Mouse (Mus musculus): ENCODE measurements around the gene Adgre5. TPM values are rescaled to one million over a fixed set of nuclear protein-coding genes. Genes with fewer than 3 reads are reported as not detected.

Adgre5 gene
- polyA plus RNA-seq, 1 experiment from 2014 or later, result 9.2 TPM

- Histone ChIP-seq H3K4me3 (no peak overlapping the region), H3K9me3 (no peaks in the 10 kb centered on the region), H3K27ac (no peak overlapping the region), H3K36me3 (replicated peaks) (peaks cover 32% of the 10 kb centered on the region), H3K4me1 (peaks cover 29% of the 10 kb centered on the region), H3K27me3 (ENCODE audit: poor library complexity, severe bottlenecking) (no peaks in the 10 kb centered on the region)
- DNase-seq (ENCODE audit: extremely low spot score, low spot score), result no peak
- WGBS, result 87% methylated on average over 11 of the region's 11 CpGs
These were observed 46.6 kb downstream of the Adgre5 start for GRCm38 (mm10) chr8:83694369-83695160.

DNA sequence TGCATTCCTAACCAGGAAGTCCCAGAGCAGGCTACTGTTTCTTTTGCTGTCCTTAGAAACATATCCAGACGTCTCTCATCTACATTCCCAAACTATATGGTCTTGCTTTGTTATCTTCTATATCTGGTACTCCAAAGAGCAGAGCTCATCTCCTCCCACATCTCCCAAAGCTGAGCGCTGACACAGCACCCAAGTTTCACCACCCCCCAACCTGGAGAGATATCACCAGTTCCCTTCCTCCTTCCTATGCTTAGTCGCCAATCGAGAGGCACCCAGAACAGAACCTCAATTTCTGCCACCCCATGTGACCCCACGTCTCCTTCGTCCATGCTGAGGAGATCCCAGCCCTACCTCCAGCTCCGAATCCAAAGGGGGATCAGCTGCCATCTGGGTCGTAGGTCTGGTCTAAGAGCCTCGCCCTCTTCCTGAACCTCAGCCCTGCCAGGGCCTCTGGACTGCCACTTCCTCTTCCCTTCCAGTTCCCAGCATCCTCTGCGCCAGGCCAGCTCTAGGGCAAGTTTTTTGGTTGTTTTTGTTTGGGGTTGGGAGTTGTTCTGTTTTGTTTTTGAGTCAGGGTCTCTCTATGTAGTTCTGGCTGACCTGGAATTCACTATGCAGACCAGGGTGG is 47.4 kb downstream of the Adgre5 start:
- 86% methylated on average over 10 of the region's 10 CpGs for WGBS

DNA sequence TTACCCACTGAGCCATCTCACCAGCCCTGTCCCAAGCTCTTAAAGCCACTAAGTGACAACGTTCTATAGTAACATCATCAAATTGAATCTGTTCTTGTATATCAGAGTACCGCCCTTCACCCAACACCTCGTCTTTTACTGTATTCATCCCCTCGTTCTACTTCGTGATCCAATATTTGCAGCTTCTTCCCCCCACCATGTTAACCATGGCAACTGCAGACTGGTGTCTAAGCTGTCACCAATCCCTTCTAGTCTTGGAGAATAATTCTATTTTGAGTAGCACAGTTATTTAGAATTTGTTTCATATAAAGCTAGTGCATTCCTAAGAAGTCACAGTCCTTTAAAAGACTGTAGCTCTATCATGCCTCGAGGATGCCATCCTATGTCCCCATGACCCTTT is 51.9 kb downstream of the Adgre5 start:
- WGBS, result 94% methylated on average over 6 of the region's 6 CpGs
- Histone ChIP-seq H3K27me3 (ENCODE audit: poor library complexity, severe bottlenecking) (no peaks in the 10 kb centered on the region), H3K4me1 (no peaks in the 10 kb centered on the region; the same call in 1 of the 2 replicates), H3K36me3 (replicated peaks) (peaks cover 71% of the 10 kb centered on the region), H3K4me3 (no peak overlapping the region), H3K9me3 (no peaks in the 10 kb centered on the region), H3K27ac (no peak overlapping the region)
- DNase-seq (ENCODE audit: extremely low spot score, low spot score), result no peak

More for the DNA sequence above, 47.4 kb downstream of the Adgre5 start:
- no peak overlapping the region for H3K27ac ChIP-seq
- no peaks in the 10 kb centered on the region for H3K27me3 ChIP-seq (ENCODE audit: poor library complexity, severe bottlenecking)
- DNase-seq (ENCODE audit: extremely low spot score, low spot score), result no peak
- H3K4me1 ChIP-seq, result peaks cover 21% of the 10 kb centered on the region
- H3K9me3 ChIP-seq, result no peaks in the 10 kb centered on the region
- H3K36me3 ChIP-seq (replicated peaks), result peaks cover 36% of the 10 kb centered on the region
- no peak overlapping the region for H3K4me3 ChIP-seq

- Histone ChIP-seq H3K9me3 (no peaks in the 10 kb centered on the region), H3K4me3 (no peak overlapping the region), H3K36me3 (replicated peaks) (peaks cover 83% of the 10 kb centered on the region), H3K27me3 (ENCODE audit: poor library complexity, severe bottlenecking) (no peaks in the 10 kb centered on the region), H3K27ac (no peak overlapping the region), H3K4me1 (peaks cover 16% of the 10 kb centered on the region)
- DNase-seq (ENCODE audit: extremely low spot score, low spot score), result no peak
- 92% methylated on average over 9 of the region's 9 CpGs for WGBS
These were observed 56.6 kb downstream of the Adgre5 start for GRCm38 (mm10) chr8:83684517-83684916.

- Histone ChIP-seq H3K36me3 (replicated peaks) (peaks cover 96% of the 10 kb centered on the region), H3K4me1 (peaks cover 16% of the 10 kb centered on the region), H3K27ac (peak overlapping the region; percentile 58), H3K27me3 (ENCODE audit: poor library complexity, severe bottlenecking) (no peaks in the 10 kb centered on the region), H3K9me3 (no peaks in the 10 kb centered on the region), H3K4me3 (no peak overlapping the region)
- DNase-seq (ENCODE audit: extremely low spot score, low spot score), result no peak
- WGBS, result 30% methylated on average over 6 of the region's 6 CpGs
These were observed 60.0 kb downstream of the Adgre5 start for GRCm38 (mm10) chr8:83681099-83681498.

- 85% methylated on average over 5 of the region's 5 CpGs for WGBS
- peak overlapping the region; percentile 58 for H3K27ac ChIP-seq
- peaks cover 96% of the 10 kb centered on the region for H3K36me3 ChIP-seq (replicated peaks)
- no peaks in the 10 kb centered on the region for H3K27me3 ChIP-seq (ENCODE audit: poor library complexity, severe bottlenecking)
- H3K9me3 ChIP-seq, result no peaks in the 10 kb centered on the region
- no peak overlapping the region for H3K4me3 ChIP-seq
- H3K4me1 ChIP-seq, result peaks cover 16% of the 10 kb centered on the region
- DNase-seq (ENCODE audit: extremely low spot score, low spot score), result no peak
These were observed 60.5 kb downstream of the Adgre5 start for GRCm38 (mm10) chr8:83680603-83681002.

DNA sequence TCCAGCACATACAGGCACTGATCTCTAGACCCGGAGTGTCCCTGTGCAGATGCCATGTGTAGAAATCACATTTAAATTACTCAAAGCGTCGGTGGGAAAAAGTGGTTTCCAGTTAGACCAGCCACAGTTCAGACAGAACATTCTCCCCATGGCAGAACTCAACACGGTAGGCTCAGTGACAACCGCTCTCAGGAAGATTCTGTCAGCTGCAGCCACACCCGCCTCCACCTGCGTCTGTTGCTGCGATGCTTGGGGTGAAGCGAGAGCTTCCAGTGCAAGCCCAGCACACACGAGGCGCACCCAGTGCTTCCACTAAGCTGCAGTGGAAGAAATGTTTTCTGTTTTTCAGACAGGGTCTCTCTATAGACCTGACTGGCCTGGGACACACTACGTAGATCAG is 61.3 kb downstream of the Adgre5 start:
- 91% methylated on average over 12 of the region's 12 CpGs for whole genome bisulfite sequencing
- no peak for DNase-seq (ENCODE audit: extremely low spot score, low spot score)
- Histone ChIP-seq H3K27me3 (ENCODE audit: poor library complexity, severe bottlenecking) (no peaks in the 10 kb centered on the region), H3K4me1 (peaks cover 16% of the 10 kb centered on the region), H3K4me3 (no peak overlapping the region), H3K36me3 (replicated peaks) (peaks cover 94% of the 10 kb centered on the region), H3K27ac (no peak overlapping the region), H3K9me3 (no peaks in the 10 kb centered on the region)

DNA sequence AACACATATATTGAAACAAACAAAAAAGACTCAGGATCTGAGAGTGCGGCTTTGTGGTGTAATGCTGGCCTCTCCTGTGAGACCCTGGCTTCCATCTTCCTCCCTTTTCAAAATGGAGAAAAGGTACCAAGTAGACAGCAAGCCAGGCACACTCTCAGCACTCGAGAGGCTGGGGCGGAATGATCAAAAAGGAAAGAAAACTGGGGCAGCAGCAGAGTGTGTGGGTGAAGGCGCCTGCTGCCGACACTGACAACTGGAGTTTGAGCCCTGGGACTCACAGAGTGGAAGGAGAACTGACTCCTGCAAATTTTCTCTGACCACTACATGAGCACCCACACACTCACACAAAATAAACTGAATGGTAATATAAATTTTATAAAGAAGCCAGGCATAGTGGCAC is 66.6 kb downstream of the Adgre5 start:
- no peak for DNase-seq (ENCODE audit: extremely low spot score, low spot score)
- WGBS, result 89% methylated on average over 5 of the region's 5 CpGs
- Histone ChIP-seq H3K4me3 (no peak overlapping the region), H3K27ac (no peak overlapping the region), H3K27me3 (ENCODE audit: poor library complexity, severe bottlenecking) (no peaks in the 10 kb centered on the region), H3K36me3 (replicated peaks) (peaks cover 94% of the 10 kb centered on the region), H3K4me1 (peaks cover 5% of the 10 kb centered on the region; the same call in 1 of the 2 replicates), H3K9me3 (no peaks in the 10 kb centered on the region)

Small RNAs within 50 kb of the gene (microRNA-seq; reads per million reads assigned to microRNA genes)
- not detected for gene Mir1668

Other genes with a start within 250 kb of the Adgre5 start
- not detected in 2 replicates for gene Olfr370, start 205.5 kb downstream of the Adgre5 start, polyA plus RNA-seq (2016; fragmentation: Nextera tagmentation; extraction: Ambion mirVana)
- gene Ndufb7, start 174.7 kb downstream of the Adgre5 start, polyA plus RNA-seq (2016; fragmentation: Nextera tagmentation; extraction: Ambion mirVana), result 342 and 357 TPM in 2 replicates
- 637 and 658 TPM in 2 replicates for gene Tecr, start 133.4 kb downstream of the Adgre5 start, polyA plus RNA-seq (2016; fragmentation: Nextera tagmentation; extraction: Ambion mirVana)
- 65.2 and 77.8 TPM in 2 replicates for gene Dnajb1, start 133.1 kb downstream of the Adgre5 start, polyA plus RNA-seq (2016; fragmentation: Nextera tagmentation; extraction: Ambion mirVana)
- 220 and 227 TPM in 2 replicates for gene Gipc1, start 88.6 kb downstream of the Adgre5 start, polyA plus RNA-seq (2016; fragmentation: Nextera tagmentation; extraction: Ambion mirVana)
- 0.37 and 0.52 TPM in 2 replicates for gene Ptger1, start 74.6 kb downstream of the Adgre5 start, polyA plus RNA-seq (2016; fragmentation: Nextera tagmentation; extraction: Ambion mirVana)
- gene Pkn1, start 42.1 kb downstream of the Adgre5 start, polyA plus RNA-seq (2016; fragmentation: Nextera tagmentation; extraction: Ambion mirVana), result 29.0 and 29.3 TPM in 2 replicates
- gene Ddx39, start 26.1 kb downstream of the Adgre5 start, polyA plus RNA-seq (2016; fragmentation: Nextera tagmentation; extraction: Ambion mirVana), result 364 and 371 TPM in 2 replicates
- gene Adgrl1, start 158.8 kb upstream of the Adgre5 start, polyA plus RNA-seq (2016; fragmentation: Nextera tagmentation; extraction: Ambion mirVana), result 11.1 and 12.5 TPM in 2 replicates
- 0.94 and 1.2 TPM in 2 replicates for gene Gm10644, start 213.9 kb upstream of the Adgre5 start, polyA plus RNA-seq (2016; fragmentation: Nextera tagmentation; extraction: Ambion mirVana)
- gene Asf1b, start 214.2 kb upstream of the Adgre5 start, polyA plus RNA-seq (2016; fragmentation: Nextera tagmentation; extraction: Ambion mirVana), result 112 and 114 TPM in 2 replicates
- 148 and 158 TPM in 2 replicates for gene Prkaca, start 231.7 kb upstream of the Adgre5 start, polyA plus RNA-seq (2016; fragmentation: Nextera tagmentation; extraction: Ambion mirVana)

Measured in forebrain, embryonic 10.5 days (tissue).